In the genomic region with DNA sequence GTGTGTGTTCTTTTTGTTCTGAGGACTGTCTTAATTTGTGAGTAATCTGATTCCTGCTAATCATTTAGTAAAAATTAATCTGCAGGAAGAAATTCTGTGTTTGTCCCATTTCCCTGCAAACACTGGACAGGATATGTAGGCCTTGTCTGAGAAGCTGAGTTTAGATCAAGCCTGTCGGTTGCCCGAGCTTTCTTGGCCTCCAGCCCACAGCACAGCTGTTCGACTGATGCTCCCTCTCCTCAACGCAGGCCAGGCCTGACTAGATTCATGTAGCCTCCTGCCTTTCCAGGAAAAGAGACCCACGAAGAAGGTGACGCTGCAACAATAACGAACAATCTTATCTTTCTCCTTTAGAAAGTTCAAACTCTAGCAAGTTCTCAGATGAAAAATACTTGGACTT, we compare ENCODE assay signal across 8 mouse cellular contexts.
DNase-seq lines count a peak whose midpoint lies in the region; ATAC-seq and TF ChIP-seq lines count a peak whose summit lies in the region.

No protein-coding gene starts in this region.

- H3K9ac ChIP-seq in hindbrain, embryonic 14.5 days: no peak overlapping the region
- no peak overlapping the region for H3K9ac ChIP-seq in hindbrain, embryonic 12.5 days
- H3K9ac ChIP-seq in heart, embryonic 15.5 days: no peak overlapping the region

- no peak for TF ChIP-seq POLR2A in lung, adult 2 months (IDR thresholded peaks at IDR 0.05; ENCODE audit: borderline replicate concordance, extremely low read depth, low read depth, low read length)
- TF ChIP-seq POLR2A in cerebellum, adult 2 months (IDR thresholded peaks at IDR 0.05; ENCODE audit: borderline replicate concordance, insufficient read depth, low read length): no peak

- H3K4me1 ChIP-seq in hindbrain, embryonic 14.5 days (replicated peaks; ENCODE audit: control insufficient read depth, insufficient read depth, low read length): no peaks in the 10 kb centered on the region
- H3K4me1 ChIP-seq in hindbrain, embryonic 12.5 days: no peaks in the 10 kb centered on the region
- H3K4me1 ChIP-seq in heart, embryonic 15.5 days (replicated peaks): peaks cover 7% of the 10 kb centered on the region
- H3K4me1 ChIP-seq in lung, adult 2 months (ENCODE audit: control insufficient read depth, insufficient read depth, low read length): peaks cover 10% of the 10 kb centered on the region
- no peaks in the 10 kb centered on the region; the same call in 1 of the 2 replicates for H3K4me1 ChIP-seq in cerebellum, adult 2 months (ENCODE audit: control insufficient read depth, insufficient read depth, low read length)

- H3K4me3 ChIP-seq in hindbrain, embryonic 14.5 days (replicated peaks; ENCODE audit: low read length): no peak overlapping the region
- no peak overlapping the region for H3K4me3 ChIP-seq in hindbrain, embryonic 12.5 days
- no peak overlapping the region for H3K4me3 ChIP-seq in heart, embryonic 15.5 days
- no peak overlapping the region for H3K4me3 ChIP-seq in lung, adult 2 months (replicated peaks; ENCODE audit: extremely low read depth, low read depth, low read length)
- no peak overlapping the region for H3K4me3 ChIP-seq in cerebellum, adult 2 months (replicated peaks; ENCODE audit: insufficient read depth, low read depth, low read length)

- 69% methylated on average over 7 of the region's 7 CpGs for WGBS in hindbrain, embryonic 14.5 days
- 74% methylated on average over 7 of the region's 7 CpGs for WGBS in hindbrain, embryonic 12.5 days
- WGBS in heart, embryonic 15.5 days: 26% methylated on average over 7 of the region's 7 CpGs
- 29% methylated on average over 7 of the region's 7 CpGs for WGBS in lung, adult 2 months
- 30% methylated on average over 7 of the region's 7 CpGs for WGBS in cerebellum, adult 2 months

- DNase-seq in hindbrain, embryonic 14.5 days (ENCODE audit: low spot score): peak; percentile 67
- peak; percentile 75 for DNase-seq in adrenal gland, postnatal 14 days
- DNase-seq in lung, adult 2 months: peak; percentile 47
- DNase-seq in cerebellum, adult 2 months: no peak
- no peak for DNase-seq in cerebellum, adult 9-11 months

- TF ChIP-seq CTCF in lung, adult 2 months (IDR thresholded peaks at IDR 0.05; ENCODE audit: insufficient read depth, low read length): no peak
- TF ChIP-seq CTCF in cerebellum, adult 2 months (IDR thresholded peaks at IDR 0.05; ENCODE audit: borderline replicate concordance, insufficient read depth, low read depth, low read length): no peak

- no peaks in the 10 kb centered on the region for H3K27me3 ChIP-seq in hindbrain, embryonic 14.5 days (ENCODE audit: control insufficient read depth, insufficient read depth, low read length)
- no peaks in the 10 kb centered on the region for H3K27me3 ChIP-seq in hindbrain, embryonic 12.5 days
- no peaks in the 10 kb centered on the region for H3K27me3 ChIP-seq in heart, embryonic 15.5 days
- H3K27me3 ChIP-seq in cerebellum, adult 2 months (ENCODE audit: control insufficient read depth, insufficient read depth, low read length): no peaks in the 10 kb centered on the region

- H3K4me2 ChIP-seq in hindbrain, embryonic 14.5 days (replicated peaks): no peak overlapping the region
- no peak overlapping the region for H3K4me2 ChIP-seq in hindbrain, embryonic 12.5 days (replicated peaks)
- no peak overlapping the region for H3K4me2 ChIP-seq in heart, embryonic 15.5 days

- H3K36me3 ChIP-seq in hindbrain, embryonic 14.5 days (replicated peaks; ENCODE audit: control insufficient read depth, insufficient read depth): no peaks in the 10 kb centered on the region
- no peaks in the 10 kb centered on the region for H3K36me3 ChIP-seq in hindbrain, embryonic 12.5 days
- no peaks in the 10 kb centered on the region for H3K36me3 ChIP-seq in heart, embryonic 15.5 days

- no peak for ATAC-seq in hindbrain, embryonic 14.5 days (ENCODE audit: low FRiP score)
- ATAC-seq in hindbrain, embryonic 12.5 days (ENCODE audit: low FRiP score): no peak
- peak; percentile 80 for ATAC-seq in heart, embryonic 15.5 days (replicated peaks; ENCODE audit: insufficient number of reproducible peaks, insufficient read depth, low FRiP score, low read depth)
- no peak for ATAC-seq in megakaryocyte-erythroid progenitor cell, adult 5-6 weeks (replicated peaks; ENCODE audit: low FRiP score, low TSS enrichment, poor library complexity, severe bottlenecking)

- H3K27ac ChIP-seq in hindbrain, embryonic 14.5 days: no peak overlapping the region
- H3K27ac ChIP-seq in hindbrain, embryonic 12.5 days: no peak overlapping the region
- peak overlapping the region; percentile 38 for H3K27ac ChIP-seq in heart, embryonic 15.5 days
- H3K27ac ChIP-seq in cerebellum, adult 2 months (ENCODE audit: insufficient read depth, low read length): no peak overlapping the region

- no peaks in the 10 kb centered on the region for H3K9me3 ChIP-seq in hindbrain, embryonic 14.5 days (ENCODE audit: control insufficient read depth, low read length)
- no peaks in the 10 kb centered on the region for H3K9me3 ChIP-seq in hindbrain, embryonic 12.5 days (replicated peaks)
- H3K9me3 ChIP-seq in heart, embryonic 15.5 days (replicated peaks): no peaks in the 10 kb centered on the region

Comparison
In these comparisons a context has a peak if more than half of its experiments do, and no peak if none do; other contexts are left out.
1. DNase-seq: peak in hindbrain, embryonic 14.5 days (single experiment), adrenal gland, postnatal 14 days (single experiment) and lung, adult 2 months (single experiment); none in cerebellum, adult 2 months (0 of 2) and cerebellum, adult 9-11 months (single experiment).